Mouse (Mus musculus): ENCODE measurements around the gene Zfyve28. TPM values are rescaled to one million over a fixed set of nuclear protein-coding genes. Genes with fewer than 3 reads are reported as not detected.

Gene Zfyve28
- total and polyA plus RNA-seq, 2 experiments from 2014 or later = 3.0 to 10.1 TPM

DNA sequence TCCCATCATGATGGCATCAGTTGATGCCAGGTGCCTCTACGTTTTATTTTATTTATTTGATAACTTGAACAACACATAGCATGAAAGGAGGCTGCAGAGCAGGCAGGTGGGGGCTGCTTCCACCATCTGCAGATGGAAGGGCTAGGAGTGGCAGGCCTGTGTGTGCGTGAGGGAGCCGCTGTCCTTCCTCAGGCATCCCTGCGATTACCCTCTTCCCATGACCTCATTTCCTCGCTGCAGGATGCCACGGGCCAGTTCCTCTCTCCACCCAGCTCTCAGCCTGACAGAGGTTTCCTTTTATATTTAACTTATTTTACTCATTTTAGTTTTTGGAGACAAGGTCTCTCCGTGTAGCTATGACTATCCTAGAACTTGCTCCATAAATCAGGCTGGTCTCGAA lies 33.9 kb downstream of the Zfyve28 start:
- no peak for ATAC-seq
- H3K27me3 ChIP-seq (ENCODE audit: insufficient read depth, low read length) = no peaks in the 10 kb centered on the region

GRCm38 (mm10) chr5:34252967-34253519 lies 35.2 kb downstream of the Zfyve28 start:
- Histone ChIP-seq H3K27ac (peak overlapping the region; percentile 52; the same call in 1 of the 2 replicates), H3K4me3 (ENCODE audit: low read length) (no peak overlapping the region), H3K9ac (replicated peaks; ENCODE audit: low read length) (no peak overlapping the region), H3K27me3 (ENCODE audit: insufficient read depth, low read length) (no peaks in the 10 kb centered on the region), H3K4me1 (ENCODE audit: insufficient read depth, low read length) (peaks cover 26% of the 10 kb centered on the region), H3K36me3 (ENCODE audit: insufficient read depth, low read length) (no peaks in the 10 kb centered on the region), H3K4me2 (ENCODE audit: low read depth, low read length) (no peak overlapping the region), H3K9me3 (ENCODE audit: low read length) (no peaks in the 10 kb centered on the region)
- DNase-seq (ENCODE audit: low spot score) (no peak), ATAC-seq (no peak)
- WGBS = 40% methylated on average over 4 of the region's 4 CpGs
- TF ChIP-seq CTCF (IDR thresholded peaks at IDR 0.05; ENCODE audit: low read depth) = no peak

More for the DNA sequence above, 33.9 kb downstream of the Zfyve28 start:
- Histone ChIP-seq H3K9me3 (ENCODE audit: low read length) (no peaks in the 10 kb centered on the region), H3K36me3 (ENCODE audit: insufficient read depth, low read length) (no peaks in the 10 kb centered on the region), H3K27ac (no peak overlapping the region), H3K4me1 (ENCODE audit: insufficient read depth, low read length) (peaks cover 26% of the 10 kb centered on the region), H3K4me3 (ENCODE audit: low read length) (no peak overlapping the region), H3K9ac (replicated peaks; ENCODE audit: low read length) (no peak overlapping the region), H3K4me2 (ENCODE audit: low read depth, low read length) (no peak overlapping the region)
- no peak for DNase-seq (ENCODE audit: low spot score)
- no peak for TF ChIP-seq CTCF (IDR thresholded peaks at IDR 0.05; ENCODE audit: low read depth)
- WGBS = 76% methylated on average over 8 of the region's 8 CpGs

GRCm38 (mm10) chr5:34252307-34252966 lies 35.8 kb downstream of the Zfyve28 start:
- Histone ChIP-seq H3K9me3 (ENCODE audit: low read length) (no peaks in the 10 kb centered on the region), H3K4me1 (ENCODE audit: insufficient read depth, low read length) (peaks cover 26% of the 10 kb centered on the region), H3K4me2 (ENCODE audit: low read depth, low read length) (no peak overlapping the region), H3K27me3 (ENCODE audit: insufficient read depth, low read length) (no peaks in the 10 kb centered on the region), H3K27ac (peak overlapping the region; percentile 52; the same call in 1 of the 2 replicates), H3K4me3 (ENCODE audit: low read length) (no peak overlapping the region), H3K36me3 (ENCODE audit: insufficient read depth, low read length) (no peaks in the 10 kb centered on the region), H3K9ac (replicated peaks; ENCODE audit: low read length) (no peak overlapping the region)
- WGBS = 19% methylated on average over 4 of the region's 4 CpGs
- no peak for TF ChIP-seq CTCF (IDR thresholded peaks at IDR 0.05; ENCODE audit: low read depth)
- peak; percentile 63; the same call in 1 of the 2 replicates for ATAC-seq
- DNase-seq (ENCODE audit: low spot score) = peak; percentile 83

- DNase-seq (ENCODE audit: low spot score) (peak; percentile 27), ATAC-seq (peak; percentile 66)
- WGBS = 20% methylated on average over 4 of the region's 4 CpGs
- Histone ChIP-seq H3K4me2 (ENCODE audit: low read depth, low read length) (no peak overlapping the region), H3K9me3 (ENCODE audit: low read length) (no peaks in the 10 kb centered on the region), H3K36me3 (ENCODE audit: insufficient read depth, low read length) (no peaks in the 10 kb centered on the region), H3K27me3 (ENCODE audit: insufficient read depth, low read length) (no peaks in the 10 kb centered on the region), H3K4me1 (ENCODE audit: insufficient read depth, low read length) (peaks cover 26% of the 10 kb centered on the region), H3K4me3 (ENCODE audit: low read length) (no peak overlapping the region), H3K27ac (peak overlapping the region; percentile 52; the same call in 1 of the 2 replicates), H3K9ac (replicated peaks; ENCODE audit: low read length) (no peak overlapping the region)
- TF ChIP-seq CTCF (IDR thresholded peaks at IDR 0.05; ENCODE audit: low read depth) = no peak
These were observed 36.5 kb downstream of the Zfyve28 start for GRCm38 (mm10) chr5:34251794-34252193.

- peak; percentile 41 for DNase-seq (ENCODE audit: low spot score)
- ATAC-seq = no peak
- H3K9ac ChIP-seq (replicated peaks; ENCODE audit: low read length) = no peak overlapping the region
These were observed 38.2 kb downstream of the Zfyve28 start for GRCm38 (mm10) chr5:34250090-34250489.

DNA sequence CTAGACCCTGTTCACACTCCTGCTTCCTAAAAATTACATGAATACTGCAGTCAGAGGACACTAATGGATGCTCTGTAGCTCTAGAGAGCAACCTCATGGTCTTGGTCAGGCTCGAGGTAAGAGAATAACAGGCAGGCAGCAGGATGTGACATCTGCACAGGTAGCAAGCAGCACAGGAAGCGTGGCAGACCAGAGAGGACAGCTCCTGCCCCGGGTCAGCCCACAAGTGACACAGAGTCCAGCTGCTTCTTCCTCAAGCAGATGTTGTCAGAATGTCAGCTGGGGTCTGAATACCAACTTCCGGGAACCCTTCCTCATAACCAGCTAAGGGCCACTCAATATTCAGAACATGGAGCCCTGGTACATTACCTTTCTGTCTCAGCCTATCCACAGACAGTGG lies 39.1 kb downstream of the Zfyve28 start:
- no peak for DNase-seq (ENCODE audit: low spot score)
- Histone ChIP-seq H3K9ac (replicated peaks; ENCODE audit: low read length) (no peak overlapping the region), H3K36me3 (ENCODE audit: insufficient read depth, low read length) (no peaks in the 10 kb centered on the region), H3K9me3 (ENCODE audit: low read length) (no peaks in the 10 kb centered on the region), H3K27me3 (ENCODE audit: insufficient read depth, low read length) (no peaks in the 10 kb centered on the region), H3K4me3 (ENCODE audit: low read length) (no peak overlapping the region), H3K27ac (no peak overlapping the region), H3K4me1 (ENCODE audit: insufficient read depth, low read length) (peaks cover 26% of the 10 kb centered on the region), H3K4me2 (ENCODE audit: low read depth, low read length) (no peak overlapping the region)
- no peak for TF ChIP-seq CTCF (IDR thresholded peaks at IDR 0.05; ENCODE audit: low read depth)
- WGBS = 88% methylated on average over 4 of the region's 4 CpGs
- ATAC-seq = no peak

More at GRCm38 (mm10) chr5:34250090-34250489, 38.2 kb downstream of the Zfyve28 start:
- Histone ChIP-seq H3K4me2 (ENCODE audit: low read depth, low read length) (no peak overlapping the region), H3K4me1 (ENCODE audit: insufficient read depth, low read length) (peaks cover 26% of the 10 kb centered on the region), H3K36me3 (ENCODE audit: insufficient read depth, low read length) (no peaks in the 10 kb centered on the region), H3K4me3 (ENCODE audit: low read length) (no peak overlapping the region), H3K27ac (no peak overlapping the region), H3K9me3 (ENCODE audit: low read length) (no peaks in the 10 kb centered on the region), H3K27me3 (ENCODE audit: insufficient read depth, low read length) (no peaks in the 10 kb centered on the region)
- 65% methylated on average over 3 of the region's 3 CpGs for WGBS
- TF ChIP-seq CTCF (IDR thresholded peaks at IDR 0.05; ENCODE audit: low read depth) = no peak

GRCm38 (mm10) chr5:34246443-34246842 lies 41.8 kb downstream of the Zfyve28 start:
- no peak for TF ChIP-seq CTCF (IDR thresholded peaks at IDR 0.05; ENCODE audit: low read depth)
- Histone ChIP-seq H3K27me3 (ENCODE audit: insufficient read depth, low read length) (no peaks in the 10 kb centered on the region), H3K36me3 (ENCODE audit: insufficient read depth, low read length) (no peaks in the 10 kb centered on the region), H3K9me3 (ENCODE audit: low read length) (no peaks in the 10 kb centered on the region), H3K4me3 (ENCODE audit: low read length) (no peak overlapping the region), H3K9ac (replicated peaks; ENCODE audit: low read length) (no peak overlapping the region), H3K27ac (no peak overlapping the region), H3K4me2 (ENCODE audit: low read depth, low read length) (no peak overlapping the region), H3K4me1 (ENCODE audit: insufficient read depth, low read length) (peaks cover 22% of the 10 kb centered on the region)
- WGBS = 93% methylated on average over 3 of the region's 3 CpGs
- no peak for DNase-seq (ENCODE audit: low spot score)
- ATAC-seq = no peak

Data from hindbrain, postnatal 0 days (tissue).